Mouse (Mus musculus) heart, adult 9 months (tissue): ENCODE data around the gene Lrp6.

Source experiments
- DNase-seq, 2 experiments: peaks; one replicate each; pipeline ENCODE4 v3.0.0; 2022; ENCODE audit warnings: low spot score in 2 of 2

Lrp6 gene

DNA sequence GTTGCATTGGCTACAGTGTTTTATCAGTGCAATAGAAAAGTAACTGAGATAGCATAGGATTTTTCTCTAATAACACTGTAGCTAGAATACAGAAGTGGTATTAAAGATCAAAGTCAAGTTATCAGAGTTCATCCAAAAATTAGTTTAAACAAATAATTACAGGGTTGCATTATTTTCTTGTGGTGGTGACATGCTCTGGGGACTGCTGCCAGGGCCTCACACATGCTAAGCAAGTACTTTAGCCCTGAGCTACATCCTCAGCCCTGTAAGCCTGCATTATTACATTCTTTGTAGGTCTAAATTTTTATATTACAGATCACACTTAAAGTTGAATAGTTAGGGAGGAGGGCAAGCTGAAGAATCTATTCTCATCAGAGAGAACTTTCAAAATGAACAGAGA lies 68.2 kb downstream of the Lrp6 start:
- no peak for DNase-seq

DNA sequence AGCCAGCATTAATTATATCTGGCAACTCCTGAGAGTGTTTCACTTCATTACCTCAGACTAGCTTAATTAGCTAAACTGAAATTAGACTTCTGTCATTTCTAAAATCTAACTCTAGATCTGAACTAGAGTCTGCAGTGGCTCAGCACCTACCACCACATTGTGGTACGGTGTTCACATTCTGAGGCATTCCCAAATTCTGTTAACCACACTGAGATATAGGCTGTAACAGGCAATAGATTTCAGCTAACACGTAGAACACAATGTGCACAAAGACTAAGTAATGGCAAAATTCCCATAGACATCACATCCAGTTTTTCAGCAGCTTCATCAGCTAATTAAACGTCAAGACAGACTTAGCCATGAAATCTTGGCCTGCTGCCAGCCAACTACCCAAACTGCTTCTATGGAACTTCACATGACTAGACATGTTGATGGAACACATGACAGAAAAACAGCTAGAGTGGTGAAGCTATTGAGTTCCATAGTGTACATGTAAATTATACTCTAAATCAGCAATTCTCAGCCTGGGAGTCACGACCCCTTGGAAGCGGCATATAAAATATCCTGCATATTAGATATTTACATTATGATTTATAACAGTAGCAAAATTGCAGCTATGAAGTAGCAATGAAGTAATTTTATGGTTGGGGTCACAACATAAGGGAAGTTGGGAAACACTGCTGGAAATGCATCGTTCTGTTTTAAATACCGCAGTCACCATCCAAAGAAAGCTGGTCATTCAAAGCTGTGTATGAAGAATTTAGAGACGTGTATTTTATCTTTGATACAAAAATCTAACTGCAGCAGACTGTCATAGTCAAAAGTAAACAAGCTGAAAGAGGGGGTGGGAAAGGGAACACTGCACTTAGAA lies 71.7 kb downstream of the Lrp6 start:
- DNase-seq, result no peak

DNA sequence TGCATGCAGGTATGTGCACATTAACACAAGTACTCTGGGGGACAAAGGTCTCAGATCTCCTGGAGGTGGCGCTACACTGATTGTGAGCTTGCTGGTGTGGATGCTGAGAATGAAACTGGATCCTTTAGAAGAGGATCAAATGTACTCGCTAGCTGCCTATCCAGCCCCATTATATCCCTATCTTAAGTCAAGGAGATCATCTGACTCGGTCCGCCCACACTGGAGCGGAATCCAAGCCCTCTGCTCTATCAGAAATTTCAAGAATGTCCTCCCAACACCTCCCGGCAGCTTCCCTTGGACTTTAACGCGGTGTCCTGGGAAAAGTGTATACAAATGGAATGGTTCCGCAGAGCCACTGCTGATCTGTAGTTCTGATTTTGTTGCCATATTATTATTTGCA lies 77.1 kb downstream of the Lrp6 start:
- DNase-seq, result peak; percentile 37 to 52

DNA sequence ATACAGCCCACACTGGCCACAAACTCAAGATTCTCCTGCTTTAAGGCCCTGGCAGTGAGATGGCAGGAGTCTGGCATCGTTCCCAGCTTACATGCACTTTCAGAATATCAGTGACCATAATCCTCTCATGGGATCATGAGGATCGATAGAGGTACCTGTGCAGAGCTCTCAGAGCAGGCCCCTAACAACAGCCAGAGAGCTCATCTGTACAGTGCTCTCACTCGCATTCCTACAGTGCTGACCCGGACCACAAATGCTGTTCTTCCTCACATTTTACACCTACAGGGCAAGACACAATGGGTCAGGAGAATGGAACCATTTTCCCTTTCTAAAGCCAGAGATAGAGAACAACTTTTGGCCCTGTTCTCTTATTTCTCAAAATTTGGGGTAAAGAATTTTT lies 77.6 kb downstream of the Lrp6 start:
- DNase-seq, result no peak

DNA sequence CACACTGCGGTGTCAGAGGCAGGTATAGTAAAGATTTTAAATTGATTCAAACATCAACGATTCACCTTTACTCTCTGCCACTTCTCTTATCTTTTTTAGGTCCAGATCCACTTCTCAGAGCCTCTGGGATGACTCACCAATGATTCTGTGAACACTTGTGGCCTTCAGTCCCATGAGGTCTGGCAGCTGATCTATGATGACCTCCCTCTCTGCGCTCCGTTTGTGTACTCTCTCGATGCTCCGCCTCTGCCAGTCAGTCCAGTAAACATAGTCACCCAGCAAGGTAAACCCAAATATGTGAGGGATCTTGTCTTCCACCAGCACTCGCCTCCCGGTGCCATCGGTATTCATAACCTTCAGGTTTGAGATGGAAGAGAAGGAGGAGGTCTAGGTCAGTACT lies 80.4 kb downstream of the Lrp6 start:
- DNase-seq, result no peak

DNA sequence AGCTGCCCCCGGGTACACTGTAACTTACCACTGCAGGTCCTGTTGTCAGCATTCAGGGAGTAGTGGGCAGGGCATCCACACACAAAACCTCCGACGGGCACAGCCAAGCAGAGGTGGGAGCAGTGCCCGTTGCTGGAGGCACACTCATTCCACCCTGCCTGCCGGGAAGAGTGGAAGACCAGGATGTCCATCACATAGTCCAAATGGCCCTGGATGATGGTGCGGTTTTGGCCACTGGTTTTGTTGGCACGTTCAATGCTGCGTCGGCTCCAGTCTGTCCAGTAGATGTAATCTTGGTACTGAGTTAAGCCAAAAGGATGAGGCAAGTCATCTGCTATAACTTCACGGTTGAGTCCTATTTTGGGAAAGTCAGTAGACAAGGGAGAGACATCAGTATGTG lies 87.3 kb downstream of the Lrp6 start:
- DNase-seq, result no peak

DNA sequence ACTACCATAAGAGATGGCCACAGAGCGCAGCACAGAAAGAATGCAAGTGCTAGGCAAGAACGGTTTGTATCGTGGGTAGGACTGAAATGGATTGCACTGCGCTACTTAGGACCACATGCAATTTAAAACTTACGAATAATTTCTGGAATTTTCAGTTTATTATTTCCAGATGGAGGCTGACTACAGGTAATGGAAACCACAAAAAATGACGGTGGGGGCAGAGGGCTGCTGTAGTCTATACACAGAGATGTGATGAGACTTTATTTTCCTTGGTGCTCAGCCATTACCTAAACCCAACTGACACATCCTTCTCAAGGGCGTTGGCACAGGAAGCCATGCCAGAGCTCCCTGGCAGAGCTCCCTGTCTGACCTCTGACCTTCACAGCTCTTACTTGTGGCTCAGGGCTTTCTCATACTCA lies 93.6 kb downstream of the Lrp6 start:
- DNase-seq, result peak in 1 of 2 experiments; percentile 19

DNA sequence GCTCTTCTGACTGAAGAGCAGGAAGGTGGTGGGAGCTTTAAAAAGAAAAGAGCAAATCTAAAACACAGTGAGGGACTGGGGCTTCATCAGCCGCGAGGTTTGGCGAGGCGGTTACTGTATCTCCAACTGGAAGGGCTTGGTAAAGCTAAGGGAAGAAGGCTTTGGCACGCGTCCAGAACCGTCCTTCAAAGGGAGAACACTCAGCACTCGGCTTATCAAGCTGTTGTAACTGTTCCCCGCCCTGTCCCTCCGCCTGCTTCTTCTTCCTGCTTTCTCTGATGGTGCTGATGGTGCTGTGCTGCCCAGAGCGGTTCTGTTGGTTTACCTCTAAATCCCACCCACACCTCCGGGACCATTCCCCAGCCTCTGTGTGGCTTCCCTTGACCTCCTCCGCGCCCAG lies 95.9 kb downstream of the Lrp6 start:
- DNase-seq, result peak; percentile 59 to 71

DNA sequence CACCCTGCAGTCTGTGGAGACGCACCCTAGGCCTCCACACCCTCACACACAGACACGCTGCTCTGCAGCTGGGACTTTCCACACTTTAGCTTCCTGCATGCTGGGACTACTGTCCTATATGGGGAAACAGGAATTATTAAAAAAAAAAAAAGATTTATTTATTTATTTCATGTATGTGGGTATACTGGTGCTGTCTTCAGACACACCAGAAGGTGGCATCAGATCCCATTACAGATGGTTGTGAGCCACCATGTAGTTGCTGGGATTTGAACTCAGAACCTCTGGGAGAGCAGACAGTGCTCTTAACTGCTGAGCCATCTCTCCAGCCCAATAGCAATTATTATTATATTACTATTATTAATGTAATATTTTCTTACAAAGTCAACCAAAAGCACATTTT lies 97.5 kb downstream of the Lrp6 start:
- no peak for DNase-seq

DNA sequence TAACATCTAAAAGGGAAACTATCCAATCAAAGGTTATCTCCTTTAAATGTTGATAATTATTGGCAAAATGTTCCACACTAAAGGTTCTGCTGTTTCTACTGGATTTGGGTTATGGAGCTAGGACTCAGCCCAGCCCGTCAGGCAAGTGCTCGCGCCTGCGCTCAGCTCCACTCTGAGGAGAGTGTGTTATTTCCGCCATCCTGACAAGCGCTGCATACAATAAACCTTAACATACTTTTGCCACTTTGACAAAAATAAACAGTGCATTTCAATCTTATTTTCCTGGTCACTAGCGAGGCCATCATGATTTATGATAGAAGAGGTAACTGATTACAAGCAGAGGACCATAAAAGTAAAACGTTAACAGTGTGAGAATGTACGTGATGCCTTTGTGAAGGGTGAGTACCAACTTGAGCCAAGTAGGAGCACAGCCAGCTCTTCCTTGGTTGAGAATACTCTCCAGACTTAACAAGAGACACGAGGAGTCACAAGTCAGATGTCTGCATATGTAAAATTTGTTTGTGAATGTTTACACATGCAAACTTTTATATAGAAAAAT lies 100.0 kb downstream of the Lrp6 start:
- DNase-seq, result no peak

DNA sequence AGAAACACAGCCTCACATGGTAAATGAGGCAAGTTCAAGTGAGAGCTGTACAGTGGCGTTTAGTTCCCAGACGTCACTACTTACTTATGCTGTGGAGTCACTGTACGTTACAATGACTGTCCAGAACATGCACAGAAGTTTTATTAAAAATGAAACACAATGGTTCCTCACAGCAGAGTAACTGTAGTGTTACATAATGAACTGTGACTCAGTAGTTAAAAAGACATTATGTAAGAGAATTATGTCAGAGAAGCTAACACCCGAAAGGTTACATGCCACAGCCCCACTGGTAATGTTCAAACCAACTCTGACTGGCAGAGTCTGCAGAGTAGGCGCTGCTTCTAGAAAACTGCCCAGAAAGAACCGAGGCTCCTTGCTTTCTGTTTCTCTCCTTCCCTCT lies 105.6 kb downstream of the Lrp6 start:
- no peak for DNase-seq

DNA sequence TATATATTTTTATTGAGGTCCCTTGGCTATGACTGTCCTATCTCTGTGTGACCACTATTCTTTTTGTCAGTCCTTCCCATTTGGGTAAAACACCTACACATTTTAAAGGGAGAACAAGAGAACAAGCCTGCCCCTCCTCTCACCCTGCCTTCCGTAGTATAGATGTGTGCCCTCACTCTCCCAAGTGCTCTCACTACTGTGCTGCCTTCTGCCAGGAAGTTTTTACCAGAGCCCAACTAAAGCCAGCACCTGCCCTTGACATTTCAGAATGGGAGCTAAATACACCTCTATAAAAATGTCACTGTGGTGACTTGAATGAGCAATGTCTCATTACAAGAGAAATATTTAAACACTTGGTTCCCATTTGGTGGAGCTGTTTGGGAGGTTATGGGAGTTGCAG lies 108.4 kb downstream of the Lrp6 start:
- no peak for DNase-seq

DNA sequence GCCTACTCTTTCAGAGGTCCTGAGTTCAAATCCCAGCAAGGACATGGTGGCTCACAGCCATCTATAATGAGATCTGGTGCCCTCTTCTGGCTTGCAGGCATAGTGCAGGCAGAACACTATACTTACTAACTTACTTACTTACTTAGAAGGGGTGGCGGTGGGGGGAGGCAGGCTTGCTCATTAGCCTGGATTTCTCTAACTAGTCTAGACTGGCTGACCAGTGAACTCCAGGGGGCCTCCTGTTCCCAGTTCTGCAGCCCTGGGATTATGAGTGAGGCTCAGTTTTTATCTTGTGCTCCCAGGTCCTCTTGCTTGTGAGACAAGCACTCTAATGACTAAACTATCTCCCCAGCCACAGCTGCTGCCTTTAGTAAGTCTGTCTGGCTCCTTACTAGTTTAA lies 112.7 kb downstream of the Lrp6 start:
- no peak for DNase-seq

DNA sequence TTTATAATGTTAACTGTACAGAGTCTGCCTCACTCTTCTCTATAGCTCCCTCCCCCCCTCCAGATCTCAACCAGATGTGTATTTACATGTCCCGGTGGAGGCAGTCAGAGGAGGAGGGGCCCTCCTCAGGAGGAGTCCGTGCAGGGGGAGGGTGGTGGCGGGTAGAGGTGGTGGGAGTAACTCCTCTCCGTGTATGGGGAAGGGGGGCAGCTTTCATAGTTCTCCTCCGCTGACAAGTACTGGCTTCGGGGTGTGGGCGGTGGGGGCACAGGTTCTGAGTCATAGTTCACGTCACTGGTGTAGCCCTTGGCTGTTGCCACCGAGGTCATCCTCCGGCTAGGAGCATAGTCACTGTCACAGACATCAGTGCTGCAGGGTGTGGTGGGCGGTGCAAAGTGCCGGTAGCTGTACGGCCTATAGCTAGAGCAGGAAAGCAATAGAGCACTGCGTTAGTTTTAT lies 116.1 kb downstream of the Lrp6 start:
- DNase-seq, result no peak

DNA sequence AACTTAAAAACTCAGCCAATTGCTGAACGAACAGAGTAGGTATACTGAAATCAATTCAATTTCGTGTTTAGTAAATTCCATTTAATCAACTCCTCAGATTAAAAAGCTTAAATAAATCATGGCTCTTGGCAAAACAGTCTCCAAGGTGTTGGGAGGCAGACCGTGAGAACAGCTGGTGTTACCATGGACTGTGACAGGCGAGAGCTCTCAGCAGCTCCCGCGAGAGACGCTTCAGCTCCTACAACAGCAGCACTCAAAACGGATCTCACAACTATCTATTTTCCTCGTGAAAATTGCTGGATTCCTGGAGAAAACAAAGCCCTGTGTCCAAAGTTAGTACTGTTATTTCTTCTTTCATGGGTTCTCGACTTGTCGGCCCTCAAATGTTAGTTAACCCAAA lies 116.8 kb downstream of the Lrp6 start:
- DNase-seq, result no peak

DNA sequence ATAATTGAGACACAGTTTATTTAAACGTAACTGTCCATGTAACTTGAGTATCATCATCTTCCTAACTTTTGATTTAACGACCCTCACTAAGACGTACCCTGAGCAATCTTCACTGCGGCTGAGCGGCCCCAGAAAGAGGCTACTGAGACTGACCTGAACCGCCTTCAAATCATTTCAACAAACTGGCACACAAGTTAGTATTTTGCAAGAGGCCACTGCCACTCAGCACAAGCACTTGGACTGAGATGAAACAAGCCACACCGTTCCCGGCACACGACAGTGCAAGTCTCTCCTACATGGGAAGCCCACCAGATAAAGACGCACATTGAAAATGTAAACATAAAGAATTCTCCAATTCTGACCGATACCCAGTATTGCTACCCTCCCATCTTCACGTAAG lies 118.3 kb downstream of the Lrp6 start:
- no peak for DNase-seq

DNA sequence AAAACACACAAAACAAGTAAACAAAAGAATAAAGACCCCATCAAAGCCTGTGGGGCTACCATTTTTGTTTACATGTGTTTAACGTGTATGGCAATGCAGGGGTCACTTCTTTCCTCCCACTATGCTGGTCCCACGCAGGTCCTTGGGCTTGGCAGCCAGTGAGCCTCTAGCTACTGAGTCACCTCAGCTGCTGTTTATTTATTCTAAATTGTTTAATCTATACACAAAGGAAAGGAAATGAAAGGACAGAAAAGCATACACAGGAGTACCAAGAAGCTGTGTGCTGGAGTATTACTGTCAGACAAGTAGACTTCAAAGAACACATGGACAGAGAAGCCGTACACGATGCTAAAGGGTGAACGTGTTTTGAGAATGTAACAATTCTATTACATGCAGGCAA lies 122.8 kb downstream of the Lrp6 start:
- DNase-seq, result no peak

DNA sequence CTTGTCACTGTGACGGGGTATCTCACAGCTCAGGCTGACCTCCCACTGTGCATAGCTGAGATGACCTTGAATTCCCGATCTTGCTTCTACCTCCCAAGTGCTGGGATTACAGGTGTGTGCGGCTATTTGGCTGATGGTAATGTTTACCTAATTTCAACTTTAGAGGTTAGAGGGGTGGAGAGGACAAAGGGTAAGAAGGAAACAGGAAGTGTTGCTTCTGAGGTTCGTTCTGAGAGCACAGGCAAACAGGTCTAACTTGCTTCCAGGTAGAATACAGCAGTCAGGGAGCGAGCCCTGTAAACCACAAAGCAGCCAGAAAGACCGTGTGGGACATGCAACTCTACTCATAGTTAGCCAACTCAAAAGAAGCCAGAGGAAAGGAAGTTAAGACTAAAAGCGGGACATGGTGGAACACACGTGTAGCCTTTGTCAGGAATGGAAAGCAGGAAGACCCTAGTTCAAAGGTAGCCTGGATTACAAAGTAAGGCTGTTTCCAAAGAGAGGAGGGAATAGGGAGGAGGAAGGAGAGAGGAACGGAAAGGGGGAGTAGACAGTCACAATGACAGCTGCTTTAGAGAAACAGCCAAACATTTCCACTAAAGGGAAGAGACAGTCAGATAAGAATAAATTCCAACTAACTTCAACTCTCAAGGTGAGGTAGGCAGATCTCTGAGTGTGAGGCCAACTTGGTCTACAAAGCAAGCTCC lies 123.4 kb downstream of the Lrp6 start:
- DNase-seq, result no peak

DNA sequence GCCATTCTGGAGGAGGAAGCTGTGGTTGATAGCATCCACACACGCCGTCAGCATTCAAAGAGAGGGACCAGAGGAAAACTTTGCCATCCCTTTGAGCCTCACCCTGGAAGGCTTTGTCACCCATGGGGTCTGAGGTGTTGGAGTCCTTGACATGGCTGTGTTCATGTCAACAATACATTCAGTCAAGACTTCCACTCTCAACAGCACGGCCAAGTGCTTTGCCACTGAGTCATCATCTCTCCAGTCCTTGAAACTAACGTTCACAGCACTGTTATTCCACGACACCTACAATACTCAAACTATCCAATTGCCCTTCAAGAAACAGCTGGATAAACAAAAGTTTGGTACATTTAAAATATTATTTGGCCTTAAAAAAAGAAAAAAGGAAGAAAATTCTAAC lies 124.5 kb downstream of the Lrp6 start:
- no peak for DNase-seq

DNA sequence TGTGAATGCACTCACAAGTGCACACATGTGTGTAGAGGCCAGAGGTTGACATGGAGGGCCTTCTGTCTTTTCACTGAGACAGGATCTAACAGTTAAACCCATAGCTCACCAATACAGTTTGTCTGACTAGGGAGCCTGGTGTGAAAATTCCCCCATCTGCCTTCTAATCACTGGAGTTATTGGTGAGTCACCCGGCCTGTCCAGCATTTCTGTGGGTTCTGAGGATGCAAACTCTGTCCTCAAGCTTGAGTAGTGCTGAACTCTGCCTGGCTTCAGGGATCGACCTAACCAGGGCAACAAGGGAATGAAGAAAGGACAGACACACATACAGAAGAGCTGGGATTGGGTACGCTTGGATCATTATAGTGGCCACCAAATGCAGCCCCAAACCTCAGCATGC lies 125.0 kb downstream of the Lrp6 start:
- DNase-seq, result no peak

DNA sequence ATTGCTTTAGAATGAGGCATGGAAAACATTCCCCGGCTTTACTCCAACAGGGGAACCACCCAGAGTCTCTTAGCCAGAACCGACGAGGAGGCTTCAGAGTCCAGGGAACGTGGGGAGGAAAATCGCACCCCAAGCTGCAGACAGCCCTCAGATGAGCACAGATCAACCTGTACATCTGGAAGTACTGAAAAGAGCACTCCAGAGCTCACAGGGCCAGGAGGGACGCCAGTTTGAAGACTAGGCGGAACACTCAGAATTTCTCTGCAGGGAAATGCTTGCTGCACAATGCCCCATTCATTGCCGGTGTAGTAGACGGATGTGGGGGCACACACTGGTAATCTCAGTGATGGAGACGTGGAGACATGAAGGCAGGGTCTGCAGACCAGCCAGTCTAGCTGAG lies 126.7 kb downstream of the Lrp6 start:
- peak in 1 of 2 experiments; percentile 35 for DNase-seq

DNA sequence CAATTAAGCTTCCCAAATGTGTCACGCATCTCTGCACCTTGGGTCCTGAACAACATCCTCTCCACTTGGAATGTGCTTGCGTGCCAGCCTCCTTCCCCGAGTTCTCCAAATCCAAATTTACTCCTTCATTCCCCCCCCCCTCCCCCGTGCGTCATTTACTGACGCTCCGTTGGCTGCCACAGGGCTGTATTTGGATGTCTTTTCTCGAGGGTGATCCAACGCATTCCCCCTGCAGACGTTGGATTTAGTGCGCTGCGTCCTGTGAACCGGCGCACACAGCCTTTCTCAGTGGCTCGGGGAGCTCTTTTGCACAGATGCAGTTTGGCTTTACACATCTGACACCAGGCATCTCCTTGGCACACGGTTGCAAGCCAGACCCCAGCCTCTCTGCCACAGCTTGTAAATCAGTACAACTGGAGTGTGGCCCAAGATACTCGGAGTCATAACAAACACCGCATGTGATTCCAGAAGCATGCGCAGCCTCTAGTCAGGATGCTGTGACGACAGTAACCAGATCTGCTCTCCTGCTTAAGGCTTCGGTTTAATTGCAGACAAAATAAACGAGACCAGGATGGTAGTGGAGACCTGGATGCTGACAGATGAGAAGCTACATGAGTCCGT lies 127.3 kb downstream of the Lrp6 start:
- DNase-seq, result peak; percentile 46 to 50
